Mouse (Mus musculus): ENCODE data around the gene Arid3c.
"Not testable (repeated sequence)": the region's sequence is repeated elsewhere in the genome, so short reads cannot be mapped to it uniquely, and the experiment has no call there.

The Arid3c gene

DNA sequence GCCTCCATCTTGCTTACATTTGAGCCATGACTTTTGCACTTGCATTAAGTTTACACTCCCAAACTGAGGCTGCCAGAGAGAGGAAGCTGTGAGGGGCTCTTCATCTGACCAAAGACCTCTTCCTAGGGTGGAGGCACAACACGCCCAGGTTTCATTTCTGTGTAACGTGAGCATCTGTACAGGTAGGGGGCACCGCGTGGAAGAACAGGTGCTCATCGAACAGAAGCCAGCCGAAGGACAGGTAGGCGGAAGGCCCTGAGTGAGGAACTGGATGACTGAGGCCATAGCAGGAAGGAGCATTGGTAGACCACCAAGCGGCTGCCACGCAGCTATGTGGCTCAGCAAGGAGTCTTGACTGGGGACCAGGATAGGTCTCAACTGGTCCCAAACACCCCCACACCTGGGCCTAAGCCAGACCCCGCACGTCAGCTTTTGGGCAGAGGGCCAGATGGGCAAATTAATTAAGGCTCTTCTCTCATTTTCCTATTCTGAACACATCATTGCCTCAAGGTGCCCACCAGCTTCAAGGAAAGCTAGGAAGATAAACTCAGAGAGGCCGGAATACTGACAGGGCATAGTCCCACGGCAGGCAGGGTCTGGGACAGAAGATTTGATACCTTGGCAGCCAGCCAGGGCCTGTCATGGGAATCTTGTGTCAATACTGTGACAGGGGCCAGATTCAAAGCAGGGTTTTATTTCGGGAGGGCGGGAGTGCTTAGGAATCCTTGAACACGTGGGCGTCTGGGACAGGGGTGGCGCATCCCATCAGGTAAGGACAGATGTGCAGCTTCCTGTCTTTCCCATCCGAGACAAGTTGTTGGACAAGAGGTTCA is 24.8 kb downstream of the Arid3c start:
- no peak for DNase-seq (ENCODE audit: extremely low read depth, low read depth)

DNA sequence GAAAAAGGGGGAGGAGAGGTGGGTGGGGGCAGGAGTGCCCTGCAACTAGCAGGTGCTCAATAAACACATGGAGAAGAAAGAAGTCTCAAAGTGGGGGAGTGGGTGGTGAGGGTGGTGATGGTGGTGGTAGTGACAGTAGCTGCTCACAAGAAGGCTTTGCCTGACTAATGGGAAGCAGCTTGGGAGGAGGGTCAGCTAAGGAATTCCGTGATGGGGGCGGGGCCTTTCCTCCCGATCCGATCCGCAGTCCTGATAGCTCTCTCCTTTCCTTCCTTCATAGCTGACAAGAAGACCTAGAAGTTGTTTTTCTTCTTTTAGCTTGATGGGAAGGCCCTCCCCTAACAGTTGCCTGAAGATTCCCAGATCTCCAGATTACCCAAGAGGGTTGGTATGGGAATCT is 26.3 kb downstream of the Arid3c start:
- DNase-seq (ENCODE audit: extremely low read depth, low read depth), result no peak

DNA sequence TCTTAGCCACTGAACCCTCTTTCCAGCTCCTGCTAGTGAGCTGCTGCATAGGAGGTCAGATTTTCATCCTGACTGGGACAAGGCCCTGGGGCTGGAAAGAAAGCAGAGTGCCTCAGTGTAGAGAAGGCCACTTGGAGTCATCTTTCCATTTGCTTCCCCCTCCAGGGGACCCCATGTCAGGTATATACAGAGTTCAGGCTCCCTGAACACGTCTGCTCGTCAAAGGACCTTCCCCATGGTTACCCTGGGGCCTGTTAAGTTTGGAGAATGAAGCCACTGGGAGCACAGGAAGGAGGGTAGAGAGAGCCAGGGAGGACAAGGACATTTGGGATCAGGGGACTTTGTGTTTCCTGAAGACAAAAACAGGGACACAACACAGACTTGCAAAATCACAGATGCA is 28.7 kb downstream of the Arid3c start:
- not testable (repeated sequence) for DNase-seq (ENCODE audit: extremely low read depth, low read depth)

DNA sequence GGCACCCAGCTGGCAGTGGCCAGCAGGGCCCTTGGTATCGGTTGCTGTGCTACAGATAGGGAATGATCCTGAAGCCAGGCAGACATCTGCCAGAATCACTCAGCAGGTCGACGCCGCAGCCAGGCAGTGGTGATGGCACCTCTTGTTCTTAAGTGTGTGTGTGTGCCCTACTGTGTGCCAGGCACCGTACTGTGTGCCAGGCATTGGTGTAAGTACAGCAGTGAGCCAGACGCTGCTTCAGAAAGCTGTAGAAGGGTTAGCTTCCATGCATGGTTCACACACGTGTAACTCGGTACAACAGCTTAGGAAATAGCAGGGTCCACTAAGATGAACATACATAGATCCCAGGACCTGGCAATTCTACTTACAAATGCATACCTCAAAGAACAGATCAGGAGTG is 30.7 kb downstream of the Arid3c start:
- DNase-seq (ENCODE audit: extremely low read depth, low read depth), result not testable (repeated sequence)

DNA sequence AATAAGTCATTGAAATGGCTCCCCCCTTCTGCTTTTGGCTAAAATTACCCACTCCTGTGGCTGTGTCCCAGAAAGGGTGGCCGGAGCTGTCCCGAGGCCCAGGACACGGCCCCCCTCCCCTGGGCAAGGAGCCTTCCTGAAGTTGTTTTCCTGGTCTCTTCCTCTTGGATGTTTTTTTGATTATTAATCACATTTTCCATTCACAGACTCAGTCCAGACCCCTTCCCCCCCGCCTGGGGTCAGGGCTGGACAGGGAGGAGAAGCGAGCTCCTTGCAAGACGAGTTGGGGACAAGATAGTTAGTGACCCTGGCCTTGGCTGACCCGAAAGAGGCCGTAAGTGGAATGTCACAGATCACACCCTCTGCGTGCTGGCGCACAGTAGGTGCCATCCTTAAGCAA is 31.2 kb downstream of the Arid3c start, which contains the start of gene Il11ra1:
Gene Il11ra1 (plus strand): TSS at position 207 of the 400 bp plus-strand sequence.
- DNase-seq (ENCODE audit: extremely low read depth, low read depth), result not testable (repeated sequence)

DNA sequence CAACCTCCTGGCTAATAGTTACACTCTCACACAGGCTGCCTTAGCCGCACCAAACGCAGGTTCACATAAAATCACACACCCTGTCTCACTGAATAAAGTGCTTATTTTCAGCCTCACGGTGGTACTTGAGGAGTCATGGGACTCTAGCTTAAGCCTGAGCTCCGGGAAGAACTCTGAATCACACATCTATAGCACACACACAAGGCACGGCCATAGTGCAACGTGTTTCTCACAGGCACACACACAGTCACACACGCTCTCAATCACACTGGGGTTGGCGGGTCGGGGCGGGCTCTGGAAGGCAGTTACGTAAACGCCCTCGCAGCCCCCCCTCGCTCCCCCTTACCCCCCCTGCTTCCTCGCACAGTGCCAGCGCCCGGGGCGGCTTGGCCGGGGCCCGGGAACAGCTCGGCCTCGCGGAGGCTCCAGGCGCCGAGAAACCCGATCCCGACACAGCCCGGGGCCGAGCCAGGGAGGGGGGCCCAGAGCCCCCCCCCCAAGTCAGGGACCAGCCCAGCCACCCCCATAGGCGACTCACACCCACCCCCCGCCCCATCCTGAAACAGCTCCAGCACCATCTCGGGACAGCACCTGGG is 32.4 kb downstream of the Arid3c start:
- not testable (repeated sequence) for DNase-seq (ENCODE audit: extremely low read depth, low read depth)

DNA sequence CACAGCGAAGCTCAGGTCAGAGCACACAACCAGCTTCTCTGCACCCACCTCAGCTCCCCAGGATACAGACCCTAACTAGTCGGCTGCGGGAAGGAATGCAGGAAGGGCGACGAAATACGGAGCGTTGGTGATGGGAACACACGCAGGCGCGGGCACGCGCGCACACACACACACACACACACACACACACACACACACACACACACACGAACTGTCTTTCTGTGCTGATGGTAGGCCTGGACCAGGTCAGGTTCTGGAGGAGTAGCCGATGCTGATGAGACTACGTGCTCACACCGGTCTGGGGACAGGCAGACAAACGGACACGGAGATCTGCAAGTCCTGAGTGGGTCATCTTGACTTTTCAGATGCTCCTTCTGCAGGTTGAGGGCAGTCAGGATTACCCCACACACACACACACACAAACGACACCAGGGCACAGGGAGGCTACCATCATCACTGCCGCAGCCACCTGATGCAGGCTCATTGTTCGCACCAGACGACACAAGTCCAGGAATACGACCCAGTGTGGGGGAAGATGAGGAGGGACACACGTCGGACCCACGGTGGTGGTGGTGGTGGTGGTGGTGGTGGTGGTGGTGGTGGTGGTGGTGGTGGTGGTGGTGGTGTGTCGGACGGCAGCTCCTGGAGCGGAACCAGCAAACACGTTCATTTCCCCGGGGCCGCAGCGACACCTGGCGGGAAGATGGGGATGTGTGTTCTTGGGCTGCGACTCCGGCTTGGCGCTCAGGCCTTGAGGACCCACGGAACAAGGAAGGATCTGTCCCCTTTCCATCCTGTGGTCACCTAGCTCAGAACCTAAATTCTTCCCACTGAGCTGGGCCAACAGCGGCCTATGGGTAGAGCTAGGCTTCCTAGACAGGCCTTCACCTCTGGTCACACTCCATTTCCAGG is 33.8 kb downstream of the Arid3c start, which contains the start of gene Cntfr:
Gene Cntfr (minus strand): TSS at position 160 of the 912 bp plus-strand sequence.
- DNase-seq (ENCODE audit: extremely low read depth, low read depth), result not testable (repeated sequence)

DNA sequence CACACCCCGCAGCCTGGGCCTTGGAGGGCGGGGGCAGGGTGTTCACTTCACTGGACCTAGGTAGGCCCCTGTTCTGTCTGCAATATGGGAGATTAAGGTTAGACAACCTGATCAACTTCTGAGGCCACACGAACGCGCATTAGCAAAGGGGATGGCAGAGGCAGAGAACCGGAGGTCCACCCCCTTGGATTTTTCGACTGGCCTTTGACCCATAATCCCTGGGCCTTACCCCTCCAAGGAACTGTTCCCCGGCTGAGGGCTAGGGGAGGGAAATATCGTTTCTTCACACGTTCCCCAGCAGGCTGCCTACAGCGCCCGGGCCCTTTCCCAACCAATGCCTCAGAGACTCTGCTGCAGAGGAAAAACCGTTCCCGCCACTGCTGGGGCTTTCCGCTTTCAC is 34.5 kb downstream of the Arid3c start:
- DNase-seq (ENCODE audit: extremely low read depth, low read depth), result not testable (repeated sequence)

DNA sequence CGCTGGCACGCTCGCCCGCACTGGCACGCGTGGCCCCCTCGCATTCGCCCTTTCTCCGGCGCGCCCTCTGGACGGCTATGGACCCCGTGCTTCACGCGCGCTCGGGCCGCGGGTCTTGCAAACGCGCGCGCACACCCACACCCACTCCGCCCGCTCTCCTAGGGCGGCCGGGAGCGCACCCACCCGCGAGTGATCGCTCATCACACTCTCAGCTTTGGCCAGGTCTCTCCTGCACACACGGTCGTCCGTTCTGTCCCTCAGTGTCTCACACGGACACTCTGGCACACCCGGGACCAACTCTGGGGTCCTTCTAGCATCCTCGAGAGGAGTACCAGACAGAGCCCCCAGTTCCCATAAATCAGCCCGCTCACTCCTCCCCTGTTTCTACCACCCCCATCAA is 35.1 kb downstream of the Arid3c start:
- DNase-seq (ENCODE audit: extremely low read depth, low read depth), result not testable (repeated sequence)

DNA sequence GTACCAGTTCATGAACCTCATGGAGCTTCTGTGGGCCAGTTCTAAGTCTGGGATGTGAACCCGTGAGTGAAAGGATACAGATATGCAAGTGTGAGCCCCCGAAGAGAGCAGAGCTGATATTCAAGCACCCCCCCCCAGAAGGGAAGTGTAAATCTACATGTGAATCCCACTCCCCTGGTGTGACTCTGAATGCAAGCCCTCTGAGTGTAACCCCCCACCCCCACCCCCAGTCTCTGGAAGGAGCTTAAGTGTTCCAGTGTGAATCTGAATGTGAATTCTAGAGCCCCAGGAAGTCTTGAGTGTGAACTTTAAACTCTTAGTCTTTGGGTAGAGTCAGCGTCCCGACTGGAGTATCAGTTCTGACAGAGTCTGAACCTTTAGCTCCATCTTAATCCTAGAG is 37.4 kb downstream of the Arid3c start:
- not testable (repeated sequence) for DNase-seq (ENCODE audit: extremely low read depth, low read depth)

DNA sequence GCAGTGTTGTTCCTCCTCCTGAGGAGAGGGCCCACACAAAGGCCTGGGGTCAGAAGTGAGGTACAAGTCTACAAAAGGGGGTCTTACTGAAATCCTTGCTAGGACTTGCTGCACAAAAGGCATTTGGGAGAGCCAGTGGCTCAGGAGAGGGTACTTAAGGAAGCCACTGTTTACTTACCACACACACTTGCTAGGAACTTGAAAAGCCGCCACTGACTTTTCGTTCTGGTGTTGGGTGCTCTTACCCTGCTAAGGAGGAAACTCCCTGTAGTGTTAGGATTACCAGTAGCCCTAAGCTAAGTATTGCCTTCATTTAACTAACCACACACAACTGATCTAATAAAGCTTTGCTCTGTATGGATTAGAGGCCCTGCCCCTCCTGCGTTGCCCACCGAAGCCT is 40.9 kb downstream of the Arid3c start:
- DNase-seq (ENCODE audit: extremely low read depth, low read depth), result not testable (repeated sequence)

DNA sequence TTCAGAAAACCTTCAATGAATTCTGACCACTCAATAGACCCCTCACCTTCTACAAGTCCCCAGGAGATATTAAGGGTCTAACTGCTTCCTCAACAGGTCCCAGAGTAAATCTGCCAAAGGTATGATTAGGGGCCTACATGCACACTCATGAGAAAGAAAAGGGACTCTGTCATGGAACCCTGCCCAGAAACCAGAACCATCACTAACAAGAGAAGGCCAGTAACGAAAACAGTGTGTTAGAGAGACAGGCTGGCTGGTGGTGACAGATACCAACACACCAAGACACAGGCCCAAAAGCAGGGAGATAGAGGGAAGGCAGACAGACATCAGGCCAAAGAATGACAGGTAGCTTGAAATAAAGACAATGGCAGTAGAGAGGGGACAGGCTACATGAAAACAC is 42.4 kb downstream of the Arid3c start:
- not testable (repeated sequence) for DNase-seq (ENCODE audit: extremely low read depth, low read depth)

DNA sequence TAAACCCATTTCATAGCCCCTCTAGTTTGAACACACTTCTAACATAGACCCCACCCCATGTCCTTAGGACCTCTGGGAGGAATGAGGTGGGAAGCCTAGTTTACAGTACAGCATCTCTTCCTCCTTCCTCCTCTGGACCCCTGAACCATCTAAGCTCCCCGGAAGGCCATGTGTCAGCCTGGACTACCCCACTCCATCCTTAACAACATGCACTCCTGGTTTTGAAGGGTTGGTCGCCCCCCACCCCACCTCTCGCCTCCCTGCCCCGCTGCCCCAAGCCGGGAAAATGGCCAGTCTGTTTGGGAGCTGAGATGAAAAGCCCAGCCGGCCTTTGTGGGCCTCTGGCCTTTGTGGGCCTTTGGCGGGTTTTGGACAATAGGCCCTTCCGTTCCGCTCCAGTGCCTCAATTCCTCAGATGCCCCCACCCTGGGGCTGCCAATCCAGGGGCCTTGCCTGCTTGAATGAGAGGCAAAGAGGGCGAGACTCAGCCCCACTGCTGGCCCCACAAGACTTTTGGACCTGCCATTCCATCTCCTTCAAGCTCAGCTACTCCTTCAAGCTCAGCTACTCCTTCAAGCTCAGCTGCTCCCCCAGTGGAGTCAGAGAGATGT is 45.0 kb downstream of the Arid3c start:
- DNase-seq (ENCODE audit: extremely low read depth, low read depth), result not testable (repeated sequence)

DNA sequence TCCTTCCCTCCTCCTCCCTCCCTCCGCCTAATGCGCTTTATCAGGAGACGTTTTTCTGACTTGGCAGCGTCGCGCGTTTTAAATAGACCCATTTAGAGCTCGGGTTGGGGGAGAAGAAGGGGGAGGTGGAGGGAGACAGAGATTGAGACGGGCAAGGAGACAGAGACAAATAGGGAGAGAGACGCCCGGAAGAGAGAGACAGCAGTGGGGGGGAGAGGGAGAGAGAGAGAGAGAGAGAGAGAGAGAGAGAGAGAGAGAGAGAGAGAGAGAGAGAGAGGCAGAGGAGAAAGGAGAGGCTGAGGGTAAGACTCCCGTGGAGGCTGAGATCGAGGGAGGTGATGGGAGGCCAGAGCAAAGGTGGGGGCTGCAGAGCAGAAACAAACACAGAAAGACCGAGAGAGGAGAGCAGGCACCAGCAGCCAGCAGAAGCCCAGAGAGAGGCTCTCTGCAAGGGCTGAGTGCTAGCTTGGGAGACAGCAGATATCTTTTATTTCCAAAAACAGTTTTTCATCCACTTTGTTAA is 46.0 kb downstream of the Arid3c start:
- not testable (repeated sequence) for DNase-seq (ENCODE audit: extremely low read depth, low read depth)

DNA sequence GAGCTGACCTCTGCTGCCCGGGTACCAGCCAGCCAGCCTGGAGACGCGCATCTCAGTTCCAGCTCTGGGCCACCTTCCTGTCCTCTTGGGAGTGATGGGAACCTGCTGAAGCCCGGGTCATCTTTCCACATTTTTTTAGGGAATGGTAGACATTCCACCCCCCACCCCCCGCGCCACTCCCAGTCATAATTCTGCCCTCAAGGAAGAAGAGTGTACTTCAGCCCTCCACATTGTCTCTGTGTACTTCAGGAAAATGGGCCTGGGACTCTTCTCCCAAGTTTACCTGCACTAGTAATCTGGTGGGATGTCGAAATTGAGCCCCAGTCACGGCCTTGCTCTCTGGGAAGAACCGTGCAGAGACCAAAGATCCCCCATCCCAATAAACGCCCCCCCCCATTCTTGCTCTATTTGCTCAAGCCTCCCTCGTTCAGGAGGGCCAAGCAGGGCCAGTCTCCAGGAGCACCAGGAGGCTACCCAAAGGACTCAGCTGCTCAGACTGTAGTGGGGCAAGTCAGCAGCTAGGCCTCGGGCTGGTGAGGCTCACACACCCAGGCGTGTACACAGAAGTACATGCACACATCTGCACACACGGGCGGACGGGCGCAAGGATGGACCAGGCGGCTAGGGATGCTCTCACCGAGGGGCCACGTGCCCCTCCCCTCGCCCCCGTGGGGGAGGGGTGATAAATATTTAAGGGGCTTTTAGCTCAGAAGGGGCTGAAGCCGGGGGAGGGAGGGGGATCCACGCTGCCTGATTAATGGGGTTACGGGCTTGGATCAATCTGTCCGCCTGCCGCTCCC is 46.6 kb downstream of the Arid3c start:
- DNase-seq (ENCODE audit: extremely low read depth, low read depth), result not testable (repeated sequence)

DNA sequence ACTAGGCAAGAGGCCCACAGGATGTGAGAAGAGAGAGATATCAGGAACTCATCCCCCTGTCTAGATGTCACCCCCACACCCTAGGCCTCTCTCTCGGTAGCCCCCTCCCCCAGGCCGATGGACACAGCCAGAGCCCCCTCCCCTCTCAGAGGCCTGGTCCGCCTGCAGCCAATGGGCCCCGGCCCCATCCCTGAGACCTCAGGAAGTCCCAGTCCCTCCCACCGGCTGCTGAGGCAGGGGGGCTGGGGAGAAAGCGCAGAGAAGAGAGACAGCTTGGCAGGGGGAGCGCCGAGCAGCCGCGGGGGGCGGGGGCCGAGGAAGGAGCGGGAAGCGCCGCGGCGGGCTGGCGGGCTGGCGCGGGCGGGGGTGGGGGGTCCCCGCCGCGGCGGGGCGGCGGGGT is 47.6 kb downstream of the Arid3c start:
- DNase-seq (ENCODE audit: extremely low read depth, low read depth), result not testable (repeated sequence)

DNA sequence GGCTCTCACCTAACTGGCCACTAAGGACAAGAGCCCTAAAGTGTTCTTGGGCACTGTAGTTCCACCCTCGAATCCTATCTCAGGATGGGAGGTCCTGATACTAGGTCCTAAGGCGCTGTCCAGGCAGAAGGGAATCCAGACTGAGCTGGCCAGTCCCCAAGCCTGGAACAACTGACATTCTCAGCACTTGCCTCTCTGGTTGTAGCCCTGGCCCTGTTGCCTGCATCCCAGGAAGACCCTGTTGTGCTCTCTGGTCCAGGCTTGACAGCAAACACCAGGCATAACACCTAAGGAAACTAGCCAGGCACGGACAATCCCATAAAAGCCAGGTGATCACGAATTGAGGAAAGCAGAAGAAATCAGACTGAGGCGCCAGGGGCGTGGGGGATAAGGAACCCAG is 48.2 kb downstream of the Arid3c start:
- no peak for DNase-seq (ENCODE audit: extremely low read depth, low read depth)

DNA sequence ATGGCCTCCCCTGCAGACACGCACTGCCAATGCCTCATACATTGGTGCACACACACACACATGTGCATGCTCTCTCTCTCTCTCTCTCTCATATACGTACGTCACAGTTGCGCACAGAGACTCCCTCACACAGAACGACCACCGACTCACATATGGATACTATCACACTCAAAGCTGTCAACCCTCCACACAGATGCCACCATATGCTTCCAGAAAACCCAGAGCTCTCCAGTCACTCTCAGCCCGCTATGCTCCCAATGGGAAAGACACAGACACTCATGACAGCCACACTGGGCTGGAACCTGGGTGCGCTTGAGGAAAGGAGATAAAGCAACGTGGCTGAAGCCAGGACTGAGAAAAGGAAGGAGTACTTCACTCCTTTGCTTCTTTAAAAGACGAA is 49.0 kb downstream of the Arid3c start:
- DNase-seq (ENCODE audit: extremely low read depth, low read depth), result no peak

DNA sequence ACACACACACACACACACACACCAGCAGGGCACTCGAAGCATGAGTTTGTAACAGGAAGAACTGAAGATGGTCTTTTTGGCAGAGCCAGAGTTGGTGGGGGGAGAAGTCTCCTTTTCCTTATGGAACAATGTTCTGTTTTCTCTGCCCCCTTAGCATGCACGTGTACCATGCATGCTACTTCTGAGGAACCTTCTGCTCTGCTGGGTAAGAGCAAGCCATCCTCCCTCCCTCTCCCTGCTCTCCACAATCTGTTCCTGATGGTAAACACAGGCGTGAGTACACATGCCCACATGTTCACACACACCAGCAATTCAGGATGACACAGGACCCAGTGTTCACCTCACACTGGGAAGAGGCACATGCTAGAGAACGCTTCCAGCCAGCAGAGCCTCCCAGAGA is 49.8 kb downstream of the Arid3c start:
- no peak for DNase-seq (ENCODE audit: extremely low read depth, low read depth)

DNA sequence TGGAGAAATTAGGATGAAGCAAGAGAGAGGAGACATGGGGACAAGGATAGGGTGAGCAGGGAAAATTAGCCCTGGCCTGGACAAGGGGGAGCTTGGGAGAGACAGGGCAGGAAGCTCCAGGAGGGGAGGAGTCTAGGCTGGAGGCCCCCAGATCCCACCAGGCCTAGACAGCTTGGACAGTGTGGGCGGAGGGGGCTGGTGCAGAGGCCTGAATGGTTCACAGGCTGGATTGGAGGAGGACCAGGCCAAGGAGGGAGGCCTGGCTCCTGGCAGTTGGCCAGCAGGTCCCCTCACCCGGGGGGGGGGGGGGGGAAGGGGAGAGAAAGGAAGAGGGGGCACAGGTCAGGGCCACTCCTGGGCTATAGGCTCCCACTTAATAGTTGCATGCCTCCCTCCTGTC is 51.7 kb downstream of the Arid3c start:
- DNase-seq (ENCODE audit: extremely low read depth, low read depth), result no peak

Measured in MEL-GATA-1-ER (cell line).